Comparison of ENCODE assay signal across 25 mouse cellular contexts in genomic region chr19:33173991-33174390, GRCm38 (mm10).
"Had no signal": no experiment of that assay in that cellular context is flagged by ENCODE, and none has a peak within 500 bp of the region (broad histone marks: within the 10 kb centered on the region; RNA-seq: fewer than 3 reads in every experiment).

No protein-coding gene starts in this region.

- H3K4me1 ChIP-seq: kidney, embryonic 15.5 days; limb, embryonic 13.5 days; liver, embryonic 12.5 days; liver, embryonic 15.5 days; midbrain, embryonic 13.5 days; neural tube, embryonic 13.5 days had no signal

- H3K36me3 ChIP-seq: kidney, embryonic 15.5 days; limb, embryonic 10.5 days; limb, embryonic 13.5 days; liver, embryonic 12.5 days; liver, embryonic 15.5 days; lung, embryonic 15.5 days; midbrain, embryonic 10.5 days; midbrain, embryonic 13.5 days; neural tube, embryonic 13.5 days had no signal

- H3K27me3 ChIP-seq: kidney, embryonic 15.5 days; liver, embryonic 12.5 days; liver, embryonic 15.5 days; lung, embryonic 15.5 days; midbrain, embryonic 13.5 days; neural tube, embryonic 13.5 days had no signal

- H3K27ac ChIP-seq: kidney, embryonic 15.5 days; left cerebral cortex, adult 2 months; limb, embryonic 10.5 days; limb, embryonic 13.5 days; liver, embryonic 12.5 days; liver, embryonic 15.5 days; lung, embryonic 15.5 days; midbrain, embryonic 10.5 days; midbrain, embryonic 13.5 days; neural tube, embryonic 13.5 days; stomach, postnatal 0 days had no signal

- H3K9ac ChIP-seq: kidney, embryonic 15.5 days; limb, embryonic 13.5 days; liver, embryonic 12.5 days; liver, embryonic 15.5 days; lung, embryonic 15.5 days; midbrain, embryonic 13.5 days; neural tube, embryonic 13.5 days had no signal

- DNase-seq: kidney, adult 2 months; kidney, postnatal 10 days; kidney, postnatal 36 days; layer of hippocampus, postnatal 36 days; liver; lung, adult 18-20 months; lung, postnatal 10 days; lung, postnatal 36 days; retina, postnatal 1 day; thymus, adult 2 months; thymus, postnatal 36 days had no signal

- H3K4me3 ChIP-seq: kidney, embryonic 15.5 days; left cerebral cortex, adult 2 months; limb, embryonic 10.5 days; limb, embryonic 13.5 days; liver, embryonic 12.5 days; liver, embryonic 15.5 days; lung, embryonic 15.5 days; megakaryocyte, embryonic 14.5 days; midbrain, embryonic 10.5 days; midbrain, embryonic 13.5 days; myocyte; neural tube, embryonic 13.5 days had no signal

- H3K9me3 ChIP-seq: kidney, embryonic 15.5 days; limb, embryonic 10.5 days; limb, embryonic 13.5 days; liver, embryonic 12.5 days; liver, embryonic 15.5 days; lung, embryonic 15.5 days; megakaryocyte, embryonic 14.5 days; midbrain, embryonic 10.5 days; midbrain, embryonic 13.5 days; neural tube, embryonic 13.5 days had no signal

- H3K4me2 ChIP-seq: kidney, embryonic 15.5 days; limb, embryonic 13.5 days; liver, embryonic 12.5 days; liver, embryonic 15.5 days; lung, embryonic 15.5 days; midbrain, embryonic 13.5 days; neural tube, embryonic 13.5 days had no signal

- ATAC-seq: liver, embryonic 12.5 days; midbrain, embryonic 13.5 days; midbrain, embryonic 16.5 days had no signal
